Mouse (Mus musculus) liver, postnatal 0 days (tissue): ENCODE measurements around the gene Sypl2.

Experiments
- CTCF ChIP-seq: sonication (generic); IDR thresholded peaks from 2 replicates; pipeline ENCODE4 v1.5.1; 2016; ENCODE audit warnings: antibody characterized with exemption, low read depth
- EP300 ChIP-seq: IDR thresholded peaks from 2 replicates; pipeline ENCODE4 v1.6.1; 2016; ENCODE audit warnings: antibody characterized with exemption, low read depth, mild to moderate bottlenecking

- TF ChIP-seq CTCF (no peak), EP300 (no peak)
These were observed 32.9 kb upstream of the Sypl2 start for GRCm38 (mm10) chr3:108259319-108259718.
